8 mouse cellular contexts compared by ENCODE assay signal in the genomic region with DNA sequence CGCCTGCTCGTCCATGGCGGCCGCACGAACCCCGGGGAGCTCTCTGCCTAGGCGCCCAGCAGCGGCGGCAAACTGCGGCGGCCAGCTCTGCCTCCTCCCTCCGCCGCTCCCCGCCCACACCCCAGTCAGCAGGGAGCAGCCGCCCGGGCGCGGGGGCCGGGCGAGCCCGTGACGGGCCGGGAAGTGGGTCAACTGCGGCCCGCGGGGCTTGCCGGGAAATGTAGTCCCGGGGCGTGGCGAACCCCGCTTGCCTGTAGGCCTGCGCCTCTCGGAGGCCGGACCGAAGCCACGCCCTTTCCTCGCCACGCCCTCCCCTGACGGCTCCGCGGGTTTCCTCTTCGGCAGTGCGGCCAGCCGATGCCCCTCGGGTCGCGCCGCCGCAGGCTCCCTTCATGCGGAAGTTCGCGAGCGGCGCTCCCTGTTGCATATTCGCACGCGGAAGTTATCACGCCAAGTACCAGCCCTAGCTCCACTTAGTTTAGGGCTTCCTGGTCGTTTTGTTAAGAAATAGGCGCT. TPM values are rescaled to one million over a fixed set of nuclear protein-coding genes. Genes with fewer than 3 reads are reported as not detected.
DNase-seq lines count a peak whose midpoint lies in the region; ATAC-seq lines count a peak whose summit lies in the region.

No protein-coding gene starts in this region.

- ATAC-seq in intestine, embryonic 14.5 days (replicated peaks; ENCODE audit: low FRiP score, low TSS enrichment, low read depth) = peak; percentile 100

- peak overlapping the region; percentile 84 for H3K9ac ChIP-seq in intestine, embryonic 14.5 days (ENCODE audit: low read length)

- peak overlapping the region; percentile 86 for H3K27ac ChIP-seq in intestine, embryonic 14.5 days (ENCODE audit: low read depth)

- no peaks in the 10 kb centered on the region for H3K27me3 ChIP-seq in intestine, embryonic 14.5 days (replicated peaks; ENCODE audit: control insufficient read depth, insufficient read depth, low read length)

- H3K4me2 ChIP-seq in intestine, embryonic 14.5 days (ENCODE audit: low read length) = peak overlapping the region; percentile 64

- WGBS in intestine, embryonic 14.5 days = under 1% methylated on average over 55 of the region's 60 CpGs

- DNase-seq in adipocyte (ENCODE audit: low spot score) = peak; percentile 97
- peak; percentile 99 for DNase-seq in embryo, embryonic 10 days (ENCODE audit: low spot score)
- peak; percentile 100 for DNase-seq in gastrocnemius, postnatal 14 days
- peak; percentile 99 for DNase-seq in intestine, embryonic 14.5 days (ENCODE audit: low spot score)
- peak; percentile 98 for DNase-seq in left cerebral cortex, postnatal 14 days (ENCODE audit: low spot score in 2 of 2)
- peak; percentile 98 for DNase-seq in mesoderm, embryonic 11.5 days (ENCODE audit: low read depth, low spot score)
- peak; percentile 98 to 99 for DNase-seq in right cerebral cortex, postnatal 36 days (ENCODE audit: low spot score in 2 of 2)
- peak; percentile 98 for DNase-seq in yolk sac, embryonic 10.5 days (ENCODE audit: low spot score)

- no peaks in the 10 kb centered on the region for H3K9me3 ChIP-seq in intestine, embryonic 14.5 days (ENCODE audit: control insufficient read depth, low read length)

- intact Hi-C loops in gastrocnemius, postnatal 14 days (cut with DNase I; ENCODE audit: low total_unique reads) = no loop called here
- intact Hi-C loops in left cerebral cortex, postnatal 14 days (cut with DNase I) = loop anchor here (5.0 kb wide), 2 partner anchors 59 to 134 kb away; no protein-coding TSS in a partner anchor

- peaks cover 11% of the 10 kb centered on the region for H3K4me1 ChIP-seq in intestine, embryonic 14.5 days (replicated peaks; ENCODE audit: control insufficient read depth, insufficient read depth, low read length)

- no peaks in the 10 kb centered on the region for H3K36me3 ChIP-seq in intestine, embryonic 14.5 days (ENCODE audit: control insufficient read depth, insufficient read depth, low read length)

- peak overlapping the region; percentile 89 for H3K4me3 ChIP-seq in intestine, embryonic 14.5 days (ENCODE audit: low read depth, low read length)

RNA-seq across cellular contexts. Expression of gene Strn, which starts 0.5 kb away (rescaled TPM):
- total RNA-seq in gastrocnemius, postnatal 14 days (2021) = 10 to 100 TPM in 1 of 2 experiments, 1 to 10 TPM in 1; 9.0 to 10.1 TPM
- polyA plus RNA-seq in intestine, embryonic 14.5 days (2014; fragmentation: Nextera tagmentation; extraction: Ambion mirVana) = 7.8 and 8.4 TPM in 2 replicates
- total RNA-seq in left cerebral cortex, postnatal 14 days (2021) = 10 to 100 TPM; 70.4 to 75.8 TPM

Comparison
In these comparisons a context has a peak if more than half of its experiments do, and no peak if none do; other contexts are left out.
1. Peak in every context shown above with its lines: DNase-seq, ATAC-seq, H3K4me3 ChIP-seq and H3K27ac ChIP-seq.
2. RNA of gene Strn, which starts 0.5 kb away (total RNA-seq): 70.4 to 75.8 TPM in left cerebral cortex, postnatal 14 days; 9.0 to 10.1 TPM in gastrocnemius, postnatal 14 days; every median in the first group is over 4 times any median in the second.